Mouse (Mus musculus) retina, adult 2 months (tissue): ENCODE measurements around the gene App.

Source experiments
- DNase-seq: peaks from one replicate; pipeline ENCODE4 v3.0.0-alpha.2; 2012; ENCODE audit warnings: low read depth, low spot score

App gene

GRCm38 (mm10) chr16:84978589-84978988, 195.0 kb downstream of the App start:
- no peak for DNase-seq

- no peak for DNase-seq
These were observed 199.4 kb downstream of the App start for GRCm38 (mm10) chr16:84974176-84974518.

DNA sequence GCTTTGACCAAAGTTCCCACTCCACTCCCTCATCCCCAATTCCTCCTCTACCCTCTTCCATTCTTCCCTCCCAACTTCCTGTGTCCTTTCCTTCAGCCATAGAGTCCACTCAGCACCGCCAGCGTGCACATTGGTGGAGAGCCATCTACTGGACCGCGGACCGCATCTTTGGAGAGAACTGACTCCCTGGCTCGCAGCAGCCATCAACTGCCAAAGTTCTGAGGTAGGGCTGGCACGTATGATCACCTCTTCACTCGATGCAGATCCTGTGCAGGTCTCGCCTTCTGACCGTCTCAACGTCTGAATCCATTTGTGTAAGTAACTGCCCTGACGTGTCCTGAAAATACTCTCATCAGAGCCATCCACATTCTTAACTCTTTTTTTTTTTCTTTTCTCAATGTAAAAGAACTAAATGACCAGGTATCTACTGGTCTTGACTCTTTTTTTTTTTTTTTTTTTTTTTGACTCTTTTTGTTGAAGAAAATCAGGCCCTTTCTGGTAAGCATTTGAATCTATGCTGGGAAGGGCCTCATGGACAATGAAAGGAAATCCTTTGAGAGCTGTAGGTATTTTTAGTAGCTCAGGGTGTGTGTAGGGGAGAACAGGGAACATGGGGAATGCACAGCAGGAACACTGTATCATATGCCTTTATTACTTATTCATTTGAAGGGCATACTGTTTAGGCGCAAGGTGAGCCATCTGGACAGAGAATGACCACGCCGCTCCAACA, 200.0 kb downstream of the App start:
- no peak for DNase-seq

GRCm38 (mm10) chr16:84971535-84972330, 201.8 kb downstream of the App start:
- no peak for DNase-seq

- no peak for DNase-seq
These were observed 204.5 kb downstream of the App start for GRCm38 (mm10) chr16:84969026-84969425.

GRCm38 (mm10) chr16:84966983-84967382, 206.6 kb downstream of the App start:
- no peak for DNase-seq

- no peak for DNase-seq
These were observed 207.5 kb downstream of the App start for GRCm38 (mm10) chr16:84966096-84966495.

DNA sequence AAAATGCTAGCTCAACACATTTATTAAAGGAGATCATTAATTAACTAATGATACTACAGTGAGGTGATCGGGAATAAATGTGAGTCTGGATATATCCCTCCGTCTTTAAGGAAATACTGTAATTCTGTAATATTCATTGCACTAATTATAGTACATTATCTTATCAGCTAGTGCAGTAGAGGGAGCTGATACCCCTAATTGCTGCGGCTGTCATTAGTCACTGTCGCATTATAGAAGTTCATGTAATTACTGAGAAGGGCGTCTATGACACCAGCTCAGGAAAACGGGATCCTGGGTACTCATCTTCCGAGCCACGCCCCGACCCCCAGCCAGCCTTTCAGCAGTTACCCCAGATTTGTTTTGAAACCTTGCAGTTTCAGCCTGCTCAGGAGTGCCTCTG, 209.6 kb downstream of the App start:
- DNase-seq: no peak

GRCm38 (mm10) chr16:84963527-84963926, 210.0 kb downstream of the App start:
- DNase-seq: no peak

GRCm38 (mm10) chr16:84957253-84957652, 216.3 kb downstream of the App start:
- no peak for DNase-seq

DNA sequence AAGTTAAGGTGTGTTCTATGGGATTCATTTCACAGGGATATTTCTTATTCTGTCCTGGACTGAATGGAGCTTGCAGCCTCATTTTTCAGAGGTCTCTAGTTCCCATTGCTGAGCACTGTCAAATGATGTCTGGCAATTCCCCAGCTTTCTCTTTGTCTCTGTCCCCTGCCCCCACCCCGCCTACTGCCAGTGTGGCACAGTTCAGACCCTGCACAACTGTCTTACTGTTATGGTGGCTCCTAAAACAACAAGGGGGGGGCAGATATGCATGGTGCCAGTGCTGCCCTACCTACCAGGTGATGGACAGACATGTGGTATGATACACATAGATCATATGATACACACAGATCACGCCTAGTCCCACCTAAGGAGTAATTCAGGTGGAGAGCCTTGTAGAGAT, 216.9 kb downstream of the App start:
- no peak for DNase-seq

- DNase-seq: no peak
These were observed 217.7 kb downstream of the App start for GRCm38 (mm10) chr16:84955840-84956239.

GRCm38 (mm10) chr16:84955204-84955839, 218.2 kb downstream of the App start:
- DNase-seq: peak; percentile 55

DNA sequence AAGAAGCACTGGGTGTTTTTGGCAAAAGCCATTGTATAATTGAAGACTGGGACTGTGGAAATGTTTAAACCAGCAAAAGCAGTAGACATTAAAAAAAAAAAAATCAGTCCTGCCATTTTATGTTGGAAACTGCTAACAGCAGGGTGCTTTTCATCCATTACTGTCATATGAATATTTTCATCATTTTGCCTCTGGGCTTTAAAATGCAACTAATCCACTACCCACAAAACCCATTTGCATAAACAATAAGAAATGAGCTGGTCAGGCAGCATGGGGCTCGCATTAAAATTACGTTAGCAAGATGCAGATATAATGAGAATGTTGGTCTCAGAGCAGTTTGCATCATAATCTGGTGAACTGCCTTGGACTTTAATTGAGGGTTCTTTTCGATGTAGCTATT, 242.5 kb downstream of the App start:
- no peak for DNase-seq

- DNase-seq: no peak
These were observed 245.7 kb downstream of the App start for GRCm38 (mm10) chr16:84927827-84928226.

DNA sequence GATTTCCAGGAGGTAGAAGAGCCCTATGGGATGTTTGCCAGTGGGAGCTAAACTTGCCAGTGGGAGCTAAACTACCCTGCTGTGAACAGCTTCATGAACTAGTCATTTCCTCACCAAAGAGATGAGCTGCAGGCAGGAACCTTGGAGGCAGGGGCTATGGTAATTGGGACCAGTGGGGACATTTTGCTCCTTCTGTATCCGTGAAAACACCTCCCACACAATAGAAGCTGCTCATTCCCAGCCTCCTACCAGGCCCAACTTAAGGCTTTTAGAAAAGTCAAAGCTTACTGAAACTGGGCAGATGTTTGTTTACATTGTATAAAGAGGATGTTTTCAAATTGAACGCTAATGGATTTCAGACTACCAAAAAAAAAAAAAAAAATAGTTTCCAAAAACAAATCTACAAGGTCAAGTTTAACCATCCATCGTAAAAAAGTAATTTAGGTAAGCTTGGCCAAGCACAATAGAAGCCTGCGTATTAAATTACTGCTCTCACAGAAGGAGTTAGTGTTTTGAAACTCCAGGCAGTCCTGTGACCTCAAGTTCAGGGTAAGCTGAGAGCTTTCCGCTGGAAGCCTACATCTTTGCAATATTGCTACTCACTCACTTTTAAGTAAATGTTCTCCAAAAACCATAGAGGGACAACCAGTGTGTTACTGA, 253.8 kb downstream of the App start:
- no peak for DNase-seq

DNA sequence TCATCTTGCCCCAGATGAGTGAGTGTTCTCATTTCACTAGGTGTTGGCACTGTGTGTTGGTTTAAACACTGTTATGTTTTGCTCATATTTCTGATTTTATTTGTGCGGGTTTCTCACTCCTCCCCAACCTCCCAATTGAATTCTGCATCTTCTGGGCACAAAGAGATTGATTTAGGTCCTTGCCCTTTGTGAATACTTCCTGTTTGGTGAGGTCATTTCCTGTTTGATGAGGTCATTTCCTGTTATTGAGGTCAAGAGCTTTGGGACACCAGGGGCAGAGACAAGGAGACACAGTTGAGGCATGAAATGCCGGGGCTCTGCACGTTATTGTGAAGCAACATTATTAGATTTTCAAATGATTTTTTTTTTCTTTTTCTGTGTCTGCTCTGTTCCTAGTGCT, 254.5 kb downstream of the App start:
- DNase-seq: no peak

DNA sequence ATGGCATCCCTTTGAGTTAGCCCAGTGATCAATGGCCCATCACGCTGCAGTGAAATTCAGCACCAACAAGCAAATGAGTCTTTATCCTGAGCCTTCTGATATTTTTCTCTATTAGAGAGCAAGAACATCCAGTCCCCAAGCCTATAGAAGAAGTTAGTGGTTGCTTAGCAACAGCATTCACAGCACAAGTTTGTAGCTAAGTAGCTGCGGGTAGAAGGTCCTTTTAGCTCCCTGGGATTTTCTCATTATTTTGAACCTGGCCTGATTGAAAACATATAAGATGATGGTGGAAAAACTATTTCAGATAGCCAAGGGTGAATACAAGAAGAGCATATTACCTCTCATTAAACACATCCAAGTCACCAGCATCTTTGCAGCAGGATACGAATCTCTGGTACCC, 256.8 kb downstream of the App start:
- no peak for DNase-seq

GRCm38 (mm10) chr16:84911477-84912165, 261.9 kb downstream of the App start:
- DNase-seq: no peak

GRCm38 (mm10) chr16:84902995-84903394, 270.6 kb downstream of the App start:
- DNase-seq: no peak
